Mouse (Mus musculus): ENCODE data around the gene Gm20388.

DNA sequence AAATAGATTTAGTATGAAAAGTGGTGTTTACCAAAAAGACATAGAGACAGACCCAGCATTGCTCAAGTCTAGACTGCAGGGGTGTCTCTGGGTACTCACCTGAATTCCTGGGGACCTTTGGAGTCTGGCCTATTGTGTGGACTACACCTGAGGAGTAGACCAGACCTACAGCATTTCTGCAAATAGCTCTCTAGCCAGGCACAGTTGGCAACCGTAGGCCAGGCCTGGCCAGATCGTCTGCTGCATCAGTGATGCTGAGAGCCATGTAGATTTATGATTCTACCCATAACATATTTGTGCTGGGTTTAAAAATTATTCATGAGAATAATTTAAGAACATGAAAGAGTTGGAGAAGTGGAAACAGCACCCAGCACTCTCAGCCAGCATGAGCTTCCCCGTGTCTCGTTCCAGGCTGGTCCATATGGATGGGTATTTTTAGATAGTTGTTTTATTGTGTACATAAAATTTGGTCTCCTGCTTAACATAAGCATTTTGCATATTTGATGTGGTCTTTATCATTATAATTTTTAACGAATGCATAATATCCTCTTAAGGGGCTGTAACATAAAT lies 4378.9 kb downstream of the Gm20388 start:
- TF ChIP-seq CTCF (IDR thresholded peaks at IDR 0.05; ENCODE audit: low read depth) (no peak), EP300 (optimal IDR thresholded peaks at IDR 0.05) (no peak)
